Mouse (Mus musculus): ENCODE measurements around the gene Pax2.

DNA sequence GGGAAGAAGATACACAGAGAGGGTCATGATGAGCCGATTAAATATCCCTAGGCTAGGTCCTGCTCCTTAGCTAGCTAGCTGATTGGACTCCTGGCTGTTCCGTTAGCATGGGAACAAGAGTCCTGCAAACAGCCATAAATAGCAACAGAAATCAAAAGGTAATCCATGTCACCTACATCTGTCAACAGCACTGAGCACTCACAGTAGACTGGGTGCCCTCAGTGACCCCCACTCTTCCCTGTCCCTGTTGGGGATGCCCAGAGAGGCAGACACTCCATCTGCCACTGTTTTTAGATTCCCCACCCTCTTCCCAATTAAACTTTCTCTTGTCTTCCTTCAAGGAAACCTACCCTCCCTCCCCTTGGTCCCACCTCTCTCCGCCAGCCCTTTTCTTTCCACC lies 130.6 kb downstream of the Pax2 start:
- TF ChIP-seq CTCF (conservative IDR thresholded peaks at IDR 0.05 in 1 of 2, IDR thresholded peaks at IDR 0.05 in 1 of 2; ENCODE audit: low read depth in 2 of 2, low read length in 2 of 2), result no peak
- TF ChIP-seq GABPA (IDR thresholded peaks at IDR 0.05; ENCODE audit: insufficient replicate concordance, low read depth, low read length), result no peak
- TF ChIP-seq MXI1 (IDR thresholded peaks at IDR 0.05; ENCODE audit: low read depth, low read length), result no peak
- TF ChIP-seq POLR2A (IDR thresholded peaks at IDR 0.05; ENCODE audit: low read depth, low read length), result no peak
- no peak for TF ChIP-seq NRF1 (IDR thresholded peaks at IDR 0.05; ENCODE audit: low read depth, low read length)
- no peak for TF ChIP-seq CHD2 (IDR thresholded peaks at IDR 0.05; ENCODE audit: low read length)

Measured in CH12.LX (cell line).